Mouse (Mus musculus) embryonic facial prominence, embryonic 14.5 days (tissue): ENCODE measurements around the gene Irf2bpl. TPM values are rescaled to one million over a fixed set of nuclear protein-coding genes. Genes with fewer than 3 reads are reported as not detected.

ENCODE experiments used
- ATAC-seq: fragments of 200-750 bp; cut with Nextera tagmentation; 2 replicates; pipeline ENCODE4 v1.8.0; 2017; ENCODE audit warnings: low read depth, moderate number of reproducible peaks, moderate TSS enrichment
- DNase-seq: peaks from one replicate; pipeline ENCODE4 v3.0.0-alpha.2; 2015; ENCODE audit warnings: low spot score
- H3K27ac ChIP-seq: fragments of 300-500 bp; sonication (generic); replicated peaks from 2 replicates; pipeline ENCODE4 v1.5.1; 2014; ENCODE audit warnings: low read depth, mild to moderate bottlenecking, low read length, moderate library complexity
- H3K27me3 ChIP-seq: fragments of 300-500 bp; sonication (generic); replicated peaks from 2 replicates; pipeline ENCODE4 v1.6.1; 2014; ENCODE audit warnings: low read length; ENCODE audit not compliant: control insufficient read depth, insufficient read depth
- H3K36me3 ChIP-seq: fragments of 300-500 bp; sonication (generic); 2 replicates; pipeline ENCODE4 v1.6.1; 2014; ENCODE audit warnings: low read length, mixed read lengths; ENCODE audit not compliant: control insufficient read depth, insufficient read depth
- H3K4me1 ChIP-seq: fragments of 300-500 bp; sonication (generic); 2 replicates; pipeline ENCODE4 v1.6.1; 2014; ENCODE audit warnings: antibody characterized with exemption, low read length; ENCODE audit not compliant: control insufficient read depth, insufficient read depth
- H3K4me2 ChIP-seq: fragments of 300-500 bp; sonication (generic); 2 replicates; pipeline ENCODE4 v1.6.1; 2014; ENCODE audit warnings: low read depth, mild to moderate bottlenecking, low read length, moderate library complexity, mixed read lengths
- H3K4me3 ChIP-seq: fragments of 300-500 bp; sonication (generic); 2 replicates; pipeline ENCODE4 v1.5.1; 2014; ENCODE audit warnings: low read depth, mild to moderate bottlenecking, low read length
- H3K9ac ChIP-seq: fragments of 300-500 bp; sonication (generic); 2 replicates; pipeline ENCODE4 v1.6.1; 2014; ENCODE audit warnings: low read depth, mild to moderate bottlenecking, low read length, moderate library complexity, mixed read lengths
- H3K9me3 ChIP-seq: fragments of 300-500 bp; sonication (generic); 2 replicates; pipeline ENCODE4 v1.6.1; 2016; ENCODE audit warnings: low read length; ENCODE audit not compliant: control insufficient read depth
- WGBS: fragments of 180-500 bp; shearing (Covaris S2); extraction: QIAGEN DNeasy Blood & Tissue Kit; methylation state at CpG from one replicate; pipeline ENCODE4 v1.1.7; 2014; 5-methylcytosine and 5-hydroxymethylcytosine counted together
- polyA plus RNA-seq: library from polyadenylated mRNA; unstranded; fragments of >200 nt; fragmentation: Nextera tagmentation; extraction: Ambion mirVana; gene quantifications from 2 replicates; pipeline ENCODE4 v1.2.1, GENCODE M21; 2014

Gene Irf2bpl
- polyA plus RNA-seq, 1 experiment from 2014 or later, result 33.8 TPM

DNA sequence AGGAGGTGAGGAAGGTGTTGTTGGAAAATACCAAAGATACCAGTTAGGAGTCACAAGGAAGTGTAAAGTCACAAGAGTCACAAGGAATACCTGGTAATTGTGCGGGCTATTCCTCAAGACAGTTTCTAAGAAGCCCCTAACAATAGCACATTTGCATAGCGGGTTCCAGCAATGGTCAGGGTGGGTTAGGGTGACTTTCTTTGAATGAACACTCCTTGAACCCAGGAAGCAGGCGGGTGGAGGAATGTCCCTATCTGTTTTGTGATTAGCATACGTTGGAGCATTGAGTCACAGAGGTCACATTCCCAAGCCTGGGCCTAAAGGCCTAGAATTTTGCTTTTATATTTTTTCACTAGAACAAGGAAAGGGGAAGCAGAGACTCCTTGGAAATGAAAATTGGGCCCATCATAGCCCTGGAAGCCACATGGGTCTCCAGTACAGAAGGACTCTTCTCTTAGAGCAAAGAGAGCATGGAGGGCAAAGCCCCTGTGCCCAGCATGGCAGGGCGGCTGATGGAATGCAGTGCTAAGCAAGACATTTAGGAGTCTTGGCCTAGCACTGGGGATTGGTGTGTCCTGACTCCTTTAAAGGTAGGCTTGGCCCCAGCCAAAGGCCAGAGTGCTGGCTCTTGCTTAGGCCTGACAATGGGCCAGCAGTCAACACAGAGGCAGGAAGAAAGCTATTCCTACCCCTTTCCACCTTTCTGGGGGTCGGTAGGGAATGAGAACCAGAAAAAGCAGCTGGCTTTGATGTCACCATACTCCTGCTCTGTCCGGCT, 32.4 kb upstream of the Irf2bpl start:
- H3K9ac ChIP-seq, result no peak overlapping the region
- no peaks in the 10 kb centered on the region for H3K27me3 ChIP-seq
- WGBS, result 75% methylated on average over 7 of the region's 7 CpGs
- H3K4me3 ChIP-seq, result no peak overlapping the region
- DNase-seq (no peak), ATAC-seq (no peak)
- peaks cover 13% of the 10 kb centered on the region for H3K4me1 ChIP-seq
- no peak overlapping the region for H3K4me2 ChIP-seq
- H3K9me3 ChIP-seq, result no peaks in the 10 kb centered on the region
- H3K36me3 ChIP-seq, result no peaks in the 10 kb centered on the region
- no peak overlapping the region for H3K27ac ChIP-seq

DNA sequence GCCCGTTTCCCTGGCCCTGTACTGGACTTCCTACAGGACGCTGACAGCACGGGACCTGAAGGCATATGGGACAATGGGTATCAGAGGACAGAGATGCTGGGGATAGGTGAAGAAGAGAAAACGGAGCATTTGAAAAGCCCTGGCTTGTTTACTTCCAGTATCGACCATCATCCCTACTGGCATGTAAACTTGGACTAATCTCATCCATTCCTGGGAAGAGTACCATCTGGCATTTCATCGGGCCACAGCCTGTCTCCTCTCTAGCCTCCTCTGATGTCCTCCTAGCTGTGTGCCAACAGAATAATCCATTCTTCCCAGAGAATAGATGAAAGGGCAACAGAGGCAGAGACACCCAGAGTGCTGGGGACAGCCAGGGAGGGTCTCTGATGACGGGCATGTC, 31.0 kb upstream of the Irf2bpl start:
- Histone ChIP-seq H3K27ac (no peak overlapping the region), H3K4me3 (no peak overlapping the region), H3K4me1 (peaks cover 19% of the 10 kb centered on the region), H3K27me3 (no peaks in the 10 kb centered on the region), H3K36me3 (no peaks in the 10 kb centered on the region), H3K4me2 (no peak overlapping the region), H3K9ac (no peak overlapping the region), H3K9me3 (no peaks in the 10 kb centered on the region)
- WGBS, result 69% methylated on average over 7 of the region's 7 CpGs
- DNase-seq (no peak), ATAC-seq (no peak)

DNA sequence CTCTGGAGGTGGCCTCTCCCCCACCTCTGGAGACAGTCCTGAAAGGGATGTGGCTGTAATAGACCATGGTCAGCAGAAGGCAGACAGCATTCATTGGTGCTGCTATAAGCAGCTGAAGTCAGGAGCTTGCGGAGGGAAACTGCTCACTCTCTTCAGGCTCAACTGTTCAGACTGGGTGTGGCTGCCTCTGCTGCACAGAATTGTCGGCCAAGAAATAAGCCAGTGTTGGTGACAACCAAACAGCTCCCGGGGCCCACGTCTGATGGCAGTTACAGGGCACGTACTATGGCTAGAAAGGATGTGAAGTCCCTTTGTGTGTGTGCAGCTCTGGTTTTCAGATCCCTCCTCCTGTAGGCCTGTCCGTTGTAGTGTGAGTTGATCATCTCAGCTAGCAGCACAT, 30.2 kb upstream of the Irf2bpl start:
- Histone ChIP-seq H3K4me3 (no peak overlapping the region), H3K36me3 (no peaks in the 10 kb centered on the region), H3K27me3 (no peaks in the 10 kb centered on the region), H3K9me3 (no peaks in the 10 kb centered on the region), H3K4me1 (peaks cover 19% of the 10 kb centered on the region), H3K27ac (peak overlapping the region; percentile 2; the same call in 1 of the 2 replicates), H3K4me2 (no peak overlapping the region), H3K9ac (no peak overlapping the region)
- ATAC-seq, result no peak
- WGBS, result 44% methylated on average over 6 of the region's 6 CpGs
- peak; percentile 22 for DNase-seq

DNA sequence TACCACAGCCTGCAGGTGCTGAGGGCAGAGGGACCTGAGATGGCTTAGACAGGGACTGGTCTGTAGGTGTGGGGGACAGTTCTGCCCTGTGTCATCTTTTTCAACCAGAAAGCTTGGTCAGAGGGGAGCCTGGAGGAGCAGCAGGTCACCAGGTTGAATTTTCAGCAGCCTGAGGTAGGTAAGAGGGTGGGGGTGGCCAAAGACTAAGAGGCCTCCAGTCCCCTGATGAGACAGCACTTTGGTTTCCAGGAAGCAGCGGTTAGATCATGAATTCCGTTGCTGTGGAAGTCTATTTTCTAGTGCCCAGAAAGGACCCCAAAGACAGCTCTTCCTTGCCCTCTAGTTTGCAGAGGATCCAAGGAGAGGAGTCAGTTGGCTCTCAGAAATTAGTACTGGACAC, 29.8 kb upstream of the Irf2bpl start:
- ATAC-seq, result no peak
- Histone ChIP-seq H3K27ac (peak overlapping the region; percentile 2; the same call in 1 of the 2 replicates), H3K36me3 (no peaks in the 10 kb centered on the region), H3K27me3 (no peaks in the 10 kb centered on the region), H3K9ac (no peak overlapping the region), H3K9me3 (no peaks in the 10 kb centered on the region), H3K4me1 (peaks cover 19% of the 10 kb centered on the region), H3K4me2 (no peak overlapping the region), H3K4me3 (no peak overlapping the region)
- DNase-seq, result no peak
- 51% methylated on average over 2 of the region's 2 CpGs for WGBS

DNA sequence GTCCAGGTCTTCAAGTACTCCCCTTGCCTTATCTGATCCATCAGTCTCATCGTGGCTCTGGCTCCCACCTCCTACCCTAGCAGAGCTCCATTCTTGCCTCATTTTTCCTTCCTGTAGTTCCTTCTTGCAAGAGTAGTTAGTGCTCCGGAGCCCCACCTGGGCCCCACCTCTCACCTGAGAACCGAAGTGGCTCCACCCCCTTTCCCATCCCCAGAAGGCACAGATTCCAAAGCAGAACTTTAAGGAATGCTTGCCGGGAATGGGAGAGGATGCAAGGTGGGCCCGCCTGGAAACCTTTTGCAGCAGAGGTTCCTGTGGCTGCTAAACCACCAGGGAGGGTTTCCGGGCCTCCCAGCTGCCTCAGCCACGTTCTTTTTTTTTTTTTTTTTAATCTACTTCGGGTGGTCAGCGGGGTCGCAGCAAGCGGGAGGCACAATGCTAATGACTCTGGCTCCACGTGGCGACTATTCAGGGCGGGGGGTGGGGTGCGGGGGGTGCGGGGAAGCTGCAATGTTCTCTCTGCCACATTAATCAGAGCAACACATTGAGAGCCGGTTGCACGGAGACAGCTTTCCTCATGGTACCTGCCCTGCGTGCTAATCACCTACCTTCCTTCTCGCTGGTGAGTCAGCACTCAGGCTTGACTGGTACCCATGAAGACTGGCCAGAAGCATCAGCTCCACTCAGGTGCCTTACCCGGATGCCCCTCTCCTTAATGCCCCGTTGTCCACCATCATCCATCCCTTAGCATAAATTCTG, 27.9 kb upstream of the Irf2bpl start:
- no peaks in the 10 kb centered on the region for H3K9me3 ChIP-seq
- H3K4me2 ChIP-seq, result peak overlapping the region; percentile 41
- 7% methylated on average over 22 of the region's 22 CpGs for WGBS
- no peak overlapping the region for H3K4me3 ChIP-seq
- 0 out of 2 replicates have a peak overlapping the region, but pooled peaks have one; percentile 25 for H3K9ac ChIP-seq
- peak; percentile 15 for DNase-seq
- H3K36me3 ChIP-seq, result no peaks in the 10 kb centered on the region
- no peak for ATAC-seq
- H3K27me3 ChIP-seq, result no peaks in the 10 kb centered on the region
- no peak overlapping the region; the same call in 1 of the 2 replicates for H3K27ac ChIP-seq
- peaks cover 11% of the 10 kb centered on the region for H3K4me1 ChIP-seq

DNA sequence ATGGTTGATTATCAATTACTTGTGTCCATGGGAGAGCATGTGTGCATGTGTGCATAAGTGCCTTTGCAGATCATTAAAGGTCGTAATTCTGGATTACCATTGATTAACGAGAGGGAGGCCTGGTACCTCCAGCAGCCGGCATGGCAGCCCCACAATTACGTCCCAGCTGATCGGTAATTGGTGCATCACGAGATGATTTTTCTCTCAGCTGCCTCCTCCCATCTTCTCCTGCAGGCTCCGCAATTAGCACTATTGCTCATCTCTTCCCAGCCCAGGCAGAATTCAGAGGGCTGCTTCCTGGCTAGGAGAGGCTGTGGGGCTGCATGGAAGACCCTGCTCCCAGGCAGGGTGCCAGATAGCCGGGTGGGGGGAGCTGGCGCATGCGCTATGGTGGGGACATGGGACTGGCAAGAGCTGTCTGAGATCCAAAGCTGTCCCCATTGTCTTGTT, 26.9 kb upstream of the Irf2bpl start:
- no peak overlapping the region; the same call in 1 of the 2 replicates for H3K27ac ChIP-seq

DNA sequence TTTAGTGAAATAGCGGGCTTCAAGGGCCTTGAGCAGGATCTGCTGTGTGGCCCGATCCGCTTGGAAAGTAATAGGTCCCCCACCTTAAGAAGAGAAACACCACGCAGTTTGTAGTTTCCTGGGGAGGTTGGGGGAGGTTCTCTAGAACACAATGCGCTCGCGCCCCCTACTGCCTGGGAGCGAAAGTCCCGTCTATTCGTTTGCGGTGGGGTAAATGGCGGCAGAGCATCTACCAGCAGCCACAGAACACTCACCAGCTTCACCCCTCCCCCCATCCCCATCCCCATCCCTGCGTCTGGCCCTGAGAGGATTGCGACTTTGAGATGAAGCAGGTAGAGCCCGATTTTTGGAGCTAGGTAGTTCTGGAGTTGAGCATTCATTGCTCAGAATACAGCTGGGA, 21.8 kb upstream of the Irf2bpl start:
- H3K36me3 ChIP-seq, result no peaks in the 10 kb centered on the region
- H3K27me3 ChIP-seq, result no peaks in the 10 kb centered on the region
- DNase-seq (peak; percentile 90), ATAC-seq (peak; percentile 61)
- H3K4me1 ChIP-seq, result peaks cover 12% of the 10 kb centered on the region
- no peak overlapping the region for H3K27ac ChIP-seq
- WGBS, result 2% methylated on average over 13 of the region's 15 CpGs
- H3K9ac ChIP-seq, result no peak overlapping the region
- no peaks in the 10 kb centered on the region for H3K9me3 ChIP-seq
- no peak overlapping the region for H3K4me2 ChIP-seq
- no peak overlapping the region for H3K4me3 ChIP-seq

More for the DNA sequence above, 26.9 kb upstream of the Irf2bpl start:
- H3K36me3 ChIP-seq, result no peaks in the 10 kb centered on the region
- no peaks in the 10 kb centered on the region for H3K27me3 ChIP-seq
- ATAC-seq, result peak; percentile 53; the same call in 1 of the 2 replicates
- H3K4me2 ChIP-seq, result no peak overlapping the region
- no peak overlapping the region for H3K4me3 ChIP-seq
- 0 out of 2 replicates have a peak overlapping the region, but pooled peaks have one; percentile 25 for H3K9ac ChIP-seq
- DNase-seq, result peak; percentile 59
- peaks cover 11% of the 10 kb centered on the region for H3K4me1 ChIP-seq
- no peaks in the 10 kb centered on the region for H3K9me3 ChIP-seq
- WGBS, result 48% methylated on average over 10 of the region's 10 CpGs

DNA sequence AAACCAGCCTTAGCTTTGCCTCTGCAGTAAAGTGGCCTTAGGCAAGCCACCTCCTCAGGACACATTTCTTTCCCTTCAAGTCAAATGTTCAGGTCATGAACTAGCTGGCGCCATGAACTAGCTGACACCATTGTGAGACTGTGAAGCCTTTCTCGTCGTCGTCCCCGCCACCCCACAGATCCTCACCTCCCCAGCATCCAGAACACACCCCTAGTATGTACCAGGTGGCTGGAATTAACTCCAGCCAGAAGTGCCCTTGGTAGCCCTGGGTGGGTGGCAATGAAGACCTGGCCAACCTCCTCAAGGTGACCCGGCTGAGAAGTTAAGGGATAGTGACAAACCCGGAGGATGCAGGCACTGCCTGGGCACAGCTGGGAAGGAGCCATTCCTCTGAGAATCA, 21.3 kb upstream of the Irf2bpl start:
- 48% methylated on average over 7 of the region's 7 CpGs for WGBS

More for the DNA sequence above, 21.3 kb upstream of the Irf2bpl start:
- no peak overlapping the region for H3K4me2 ChIP-seq
- H3K9ac ChIP-seq, result no peak overlapping the region
- no peak for DNase-seq
- H3K4me1 ChIP-seq, result peaks cover 12% of the 10 kb centered on the region; the same call in 1 of the 2 replicates
- H3K27ac ChIP-seq, result no peak overlapping the region
- H3K27me3 ChIP-seq, result no peaks in the 10 kb centered on the region
- H3K36me3 ChIP-seq, result no peaks in the 10 kb centered on the region
- H3K9me3 ChIP-seq, result no peaks in the 10 kb centered on the region
- no peak overlapping the region for H3K4me3 ChIP-seq
- ATAC-seq, result no peak
